Mouse (Mus musculus) urinary bladder, adult 18-20 months (tissue): ENCODE results near the gene Mroh9.
A peak's percentile ranks its signal among the peaks of the same experiment; 100 is the strongest.

Experiments used
- DNase-seq, 2 experiments: peaks; one replicate each; pipeline ENCODE4 v3.0.0; 2022; ENCODE audit warnings: low spot score in 2 of 2, mixed read lengths in 2 of 2

The Mroh9 gene

DNA sequence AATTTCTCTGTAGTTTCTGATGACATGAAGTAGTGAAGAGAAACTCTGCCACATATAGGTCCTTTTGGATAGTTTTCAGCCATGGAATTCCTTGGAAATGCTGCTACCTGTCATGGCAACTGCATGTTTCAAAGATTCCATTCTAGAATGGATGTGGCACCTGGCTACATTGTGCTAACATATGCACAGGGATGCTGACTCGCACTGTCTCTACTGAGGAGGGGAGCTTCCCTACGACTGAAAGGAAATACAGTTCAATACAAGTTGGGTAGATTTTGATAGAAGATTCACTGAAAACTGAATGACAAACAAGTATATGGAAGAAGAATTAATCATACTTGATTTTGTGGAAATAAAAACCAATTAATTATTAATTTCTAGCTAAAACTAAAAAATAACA is at the start of gene Mroh9:
Gene Mroh9, minus strand, starts transcription at position 101 of the 400 bp plus-strand sequence.
- DNase-seq = no peak

DNA sequence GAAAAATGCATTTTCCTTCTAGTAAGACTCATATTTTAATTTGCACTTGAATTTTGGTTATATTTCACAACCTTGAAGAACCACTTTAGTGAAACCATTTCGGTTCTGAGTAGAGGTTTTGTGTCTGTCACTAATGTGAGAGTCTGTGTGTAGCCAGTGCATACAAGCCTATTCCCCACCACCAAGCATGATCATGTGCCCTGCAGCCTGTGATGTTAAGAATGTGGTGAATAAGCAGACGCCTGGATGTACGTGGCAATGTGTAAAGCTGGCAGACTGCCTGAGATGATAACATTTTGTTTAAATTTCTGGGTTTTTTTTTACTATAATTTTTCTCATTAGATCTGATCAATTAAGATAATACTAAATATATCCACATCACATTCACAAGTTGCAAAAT is 44.5 kb upstream of the Mroh9 start:
- DNase-seq = no peak

DNA sequence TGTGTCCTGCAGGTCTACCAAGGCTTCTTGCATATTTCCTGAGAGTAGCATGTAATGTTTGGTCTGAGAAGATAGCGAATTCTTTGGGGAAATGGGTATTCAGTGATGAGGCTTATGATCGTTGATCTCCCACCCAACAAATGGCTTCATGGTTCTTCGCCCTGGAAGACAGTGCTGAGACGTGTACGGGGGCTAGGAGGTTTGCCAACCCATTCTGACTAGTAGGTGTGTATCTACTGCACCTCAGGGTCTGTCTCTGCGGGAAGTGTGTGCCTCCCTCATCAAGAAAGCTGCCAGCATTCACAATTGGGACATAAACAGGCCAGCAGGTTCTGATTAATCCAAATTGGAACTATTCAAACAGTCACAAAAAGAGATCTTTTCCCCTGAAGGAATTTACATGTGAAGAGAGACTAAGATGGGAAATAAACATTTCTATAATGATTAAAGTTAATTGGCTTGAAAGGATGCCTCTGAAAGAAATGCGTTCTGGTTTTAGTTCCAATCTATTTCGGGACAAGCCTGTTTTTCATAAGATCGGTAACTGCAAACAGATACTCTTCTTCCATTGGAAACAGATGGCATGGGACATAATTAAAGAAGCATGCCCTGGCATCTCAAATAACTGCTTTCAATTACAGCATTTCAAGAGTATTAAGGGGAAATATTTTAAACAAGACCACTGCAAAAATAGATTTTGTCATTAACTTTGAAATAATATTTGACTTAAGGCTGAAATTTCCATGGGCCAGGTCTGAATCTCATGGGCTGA is 43.8 kb upstream of the Mroh9 start:
- no peak for DNase-seq

DNA sequence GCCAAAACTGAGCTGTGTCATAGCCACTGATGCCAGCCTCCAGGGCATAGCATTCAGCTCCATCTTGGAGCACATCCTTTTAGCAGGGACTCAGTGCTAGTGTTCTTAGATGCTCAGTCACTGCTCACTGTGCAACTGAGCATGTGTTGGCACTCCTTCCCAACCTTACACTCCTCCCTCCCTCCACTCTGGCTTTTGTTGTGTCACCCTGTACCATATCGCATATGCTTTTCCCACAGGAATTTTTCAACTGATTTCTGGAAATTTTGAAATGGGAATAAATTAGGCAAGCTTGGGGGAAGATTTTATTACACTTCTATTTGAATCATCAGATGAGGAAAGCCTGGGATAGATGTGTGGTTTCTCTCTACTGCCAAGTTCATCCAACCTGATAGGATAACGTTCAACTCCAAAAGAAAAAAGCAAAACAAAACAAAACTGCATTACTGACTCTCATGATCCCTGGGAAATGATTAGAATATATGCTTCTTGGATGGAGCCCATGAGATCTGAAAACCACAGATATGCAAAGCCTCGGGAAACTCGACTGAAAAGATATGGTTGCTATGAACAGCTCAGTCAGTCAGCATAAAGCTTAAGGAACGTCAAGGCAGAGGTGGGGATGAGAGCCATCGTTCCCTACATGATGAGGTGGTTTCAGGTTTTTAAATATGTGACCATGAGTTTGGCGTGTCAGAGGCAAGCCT is 40.9 kb upstream of the Mroh9 start:
- no peak for DNase-seq

DNA sequence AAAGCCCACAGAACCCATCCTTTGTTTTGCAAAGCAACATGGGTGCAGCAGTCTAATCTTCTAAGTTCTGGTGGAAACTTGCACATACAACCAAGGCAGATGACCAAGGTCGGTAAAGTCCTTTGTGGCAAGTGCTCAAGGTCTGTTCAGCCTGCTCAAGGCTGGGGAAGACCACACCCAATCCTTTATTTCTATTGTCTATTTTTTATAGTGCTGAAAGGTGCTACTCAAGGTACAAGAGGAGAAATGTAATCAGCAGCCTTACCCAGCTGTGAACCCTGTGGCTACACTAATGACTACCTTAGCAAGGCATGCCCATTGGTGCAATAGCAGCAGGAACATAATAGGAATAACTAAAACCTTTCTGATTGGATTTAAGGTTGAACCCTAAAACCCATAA is 36.9 kb upstream of the Mroh9 start:
- DNase-seq = no peak

DNA sequence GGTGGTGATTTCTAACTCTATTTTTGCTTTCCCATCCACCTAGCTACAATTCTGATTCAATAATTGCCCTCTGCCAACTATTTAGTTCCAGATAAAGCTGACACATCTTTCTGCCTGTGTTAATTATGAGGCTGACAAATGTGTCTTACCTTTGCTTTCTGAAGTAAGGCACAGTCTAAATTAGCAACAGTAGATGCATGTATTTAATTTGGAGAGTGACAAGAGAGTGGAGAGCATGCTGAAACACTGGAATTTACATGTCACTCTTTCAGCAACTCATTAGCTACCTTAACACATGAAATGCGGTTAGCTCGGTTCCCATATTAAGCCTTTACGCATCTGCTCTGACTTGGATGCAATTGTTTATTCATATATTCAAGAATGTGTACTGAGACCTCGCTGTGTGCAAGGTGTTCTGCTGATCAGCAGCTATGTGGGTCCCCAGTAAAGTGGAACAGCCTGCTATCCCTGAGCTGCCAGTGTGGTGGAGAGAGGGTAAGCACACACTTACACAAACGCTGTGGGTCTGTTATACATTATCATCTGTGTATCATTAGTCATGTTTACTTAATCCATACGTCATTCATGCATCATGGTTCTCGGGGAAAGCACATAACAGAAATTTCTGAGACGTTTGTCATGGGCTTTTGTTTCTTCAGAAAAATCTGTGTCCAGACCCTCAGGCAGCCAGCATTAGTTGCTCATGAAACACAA is 28.1 kb upstream of the Mroh9 start:
- DNase-seq = no peak

DNA sequence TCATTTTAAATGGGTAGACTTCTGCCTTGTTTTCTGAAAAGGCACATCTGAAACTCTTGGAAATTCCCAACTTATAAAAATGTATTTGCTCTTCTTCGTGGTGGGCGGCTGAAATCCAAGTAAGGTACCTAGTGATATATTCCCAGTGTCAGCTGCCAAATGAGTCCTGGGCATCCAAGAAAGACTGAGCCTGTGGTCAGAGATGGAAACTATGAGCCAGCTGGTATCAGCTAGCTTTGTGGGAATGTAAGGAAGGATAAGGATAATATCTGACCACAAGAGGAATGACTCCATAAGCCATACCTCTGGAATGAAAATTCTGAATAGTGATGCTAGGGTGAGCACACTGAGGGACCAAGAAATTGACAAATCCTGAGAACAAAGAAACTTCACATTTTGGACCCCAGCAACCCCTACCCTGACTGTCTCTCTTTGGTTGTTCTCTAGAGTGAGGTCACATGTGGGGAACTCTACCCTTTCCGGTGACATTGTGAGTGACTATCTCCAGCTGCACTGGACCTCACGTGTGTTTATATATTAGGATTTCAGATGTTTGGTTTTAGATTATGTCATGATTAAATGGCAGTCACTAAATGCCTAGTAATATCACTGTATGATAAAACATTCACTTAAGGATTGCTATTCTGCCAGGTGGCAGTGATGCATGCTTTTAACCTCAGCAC is 27.2 kb upstream of the Mroh9 start:
- DNase-seq = no peak

DNA sequence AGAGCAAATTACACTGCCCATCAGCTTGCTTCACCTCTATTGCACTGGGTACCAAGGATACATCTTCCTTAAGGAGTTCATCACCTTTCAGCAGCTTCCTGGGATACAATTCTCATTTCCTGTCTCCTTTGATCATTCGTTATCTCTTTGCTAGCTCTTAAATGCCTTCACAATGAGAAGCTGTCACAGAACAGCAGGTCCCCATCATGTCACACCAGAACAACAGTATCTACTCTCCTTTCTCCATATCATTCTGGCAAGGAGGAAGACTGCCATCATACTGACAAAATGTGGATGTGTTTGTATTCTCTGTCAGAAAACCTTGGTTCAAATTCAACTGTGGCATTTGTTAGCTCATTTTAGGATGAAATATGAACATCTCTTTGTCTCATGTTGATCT is 19.5 kb upstream of the Mroh9 start:
- no peak for DNase-seq

DNA sequence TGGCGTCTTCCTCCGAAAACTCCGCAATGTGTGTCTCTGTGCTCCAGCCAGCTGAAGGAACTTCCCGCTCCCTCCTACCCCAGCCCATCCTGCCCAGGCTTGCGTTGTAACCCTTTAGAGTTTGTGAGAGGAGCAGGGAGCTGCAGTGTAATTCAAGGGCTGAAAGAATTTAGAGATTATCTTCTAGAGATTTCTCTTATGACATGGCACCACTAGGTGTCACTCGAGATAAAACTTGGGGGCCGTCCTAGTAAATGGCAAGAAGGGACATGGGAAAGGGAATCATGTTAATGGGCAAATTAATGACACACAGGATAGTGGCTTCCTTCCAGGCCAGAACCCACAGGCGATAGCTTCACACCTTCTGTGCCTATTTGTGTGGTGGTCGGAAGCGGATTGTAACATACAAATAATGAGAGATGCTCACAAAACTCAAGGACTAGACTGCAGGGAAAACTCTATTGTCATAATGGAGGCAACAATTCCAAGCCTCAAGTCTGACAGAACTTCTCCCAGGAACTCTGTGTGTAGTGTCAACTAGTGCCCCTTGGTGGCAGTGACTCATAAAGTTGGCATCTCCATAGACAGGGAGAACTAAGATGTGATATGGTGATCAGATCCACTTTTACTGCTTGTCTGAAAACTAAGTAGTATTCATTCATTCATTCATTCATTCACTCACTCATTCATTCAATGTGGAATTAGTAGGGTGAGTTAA is 6.1 kb upstream of the Mroh9 start:
- peak in 1 of 2 experiments; percentile 4 for DNase-seq

DNA sequence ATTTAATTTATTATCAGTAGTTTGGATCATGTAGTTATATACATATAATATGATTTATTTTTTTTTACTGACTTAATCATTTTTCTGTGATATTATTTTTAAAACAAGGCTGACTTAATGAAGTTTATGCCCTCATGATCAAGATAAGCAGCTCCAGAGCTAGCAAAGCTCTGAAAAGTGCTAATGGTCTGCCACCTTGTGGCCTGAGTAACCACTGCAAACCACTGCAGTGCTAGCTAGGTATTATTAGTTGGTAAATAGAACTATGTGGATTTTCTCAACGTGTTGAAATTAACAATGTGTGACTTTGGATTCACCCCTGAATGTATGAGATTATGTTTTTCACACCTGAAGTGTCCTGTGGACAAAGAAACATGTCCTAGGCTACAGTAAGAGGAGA is 15.0 kb downstream of the Mroh9 start:
- DNase-seq = peak; percentile 15 to 25

DNA sequence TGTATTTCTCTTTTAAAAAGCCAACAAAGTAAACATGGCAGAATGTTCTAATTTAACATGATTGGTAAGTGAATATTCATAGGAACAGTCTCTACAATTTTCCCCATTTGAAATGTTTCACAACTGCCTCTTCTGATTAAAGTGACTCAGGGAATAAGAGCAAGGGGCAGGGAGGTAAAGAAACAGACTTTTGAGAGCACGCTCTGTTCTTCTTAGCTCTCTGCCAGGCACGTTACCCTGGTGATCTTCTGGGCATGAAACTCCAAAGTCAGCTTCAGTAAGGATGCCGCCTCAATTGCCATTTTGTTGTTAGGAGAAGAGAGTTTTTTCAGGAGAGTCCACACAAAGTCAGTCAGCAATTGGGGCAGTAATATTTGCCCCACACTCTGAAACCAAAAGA is 25.1 kb downstream of the Mroh9 start:
- no peak for DNase-seq

DNA sequence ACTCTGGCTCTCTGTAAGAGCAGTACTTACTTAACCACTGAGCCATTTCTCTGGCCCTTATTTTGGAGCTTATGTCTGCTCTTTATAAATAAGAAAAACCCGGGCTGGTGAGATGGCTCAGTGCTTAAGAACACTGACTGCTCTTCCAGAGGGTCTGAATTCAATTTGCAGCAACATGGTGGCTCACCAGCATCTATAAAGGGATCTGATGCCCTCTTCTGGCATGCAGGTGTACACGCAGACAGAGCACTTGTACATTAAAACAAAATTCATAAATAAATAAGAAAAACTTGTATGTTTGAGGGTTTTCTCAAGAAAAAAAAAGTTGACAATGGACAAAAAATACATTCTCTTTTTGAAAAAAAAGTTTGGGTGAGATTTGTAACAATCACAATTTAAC is 28.1 kb downstream of the Mroh9 start:
- DNase-seq = no peak

DNA sequence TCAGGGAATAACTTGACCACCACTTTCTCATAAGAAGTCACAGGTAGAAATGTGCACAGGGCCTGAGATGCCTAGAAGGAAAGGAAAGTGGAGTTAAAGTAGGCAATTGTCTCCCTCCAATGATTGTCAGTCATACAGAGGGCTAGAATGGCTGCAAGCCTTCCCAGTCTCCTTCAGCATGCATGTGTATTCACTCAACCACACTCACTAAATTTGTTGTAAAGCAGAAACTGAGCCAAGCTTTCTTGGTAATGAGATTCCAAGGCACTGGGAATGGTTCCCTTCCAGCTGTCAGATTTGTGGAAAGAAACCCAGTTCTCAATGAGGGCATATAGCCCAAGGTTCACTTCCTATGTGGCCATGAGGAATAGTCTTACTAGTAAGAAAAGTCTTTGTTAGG is 29.8 kb downstream of the Mroh9 start:
- DNase-seq = no peak

DNA sequence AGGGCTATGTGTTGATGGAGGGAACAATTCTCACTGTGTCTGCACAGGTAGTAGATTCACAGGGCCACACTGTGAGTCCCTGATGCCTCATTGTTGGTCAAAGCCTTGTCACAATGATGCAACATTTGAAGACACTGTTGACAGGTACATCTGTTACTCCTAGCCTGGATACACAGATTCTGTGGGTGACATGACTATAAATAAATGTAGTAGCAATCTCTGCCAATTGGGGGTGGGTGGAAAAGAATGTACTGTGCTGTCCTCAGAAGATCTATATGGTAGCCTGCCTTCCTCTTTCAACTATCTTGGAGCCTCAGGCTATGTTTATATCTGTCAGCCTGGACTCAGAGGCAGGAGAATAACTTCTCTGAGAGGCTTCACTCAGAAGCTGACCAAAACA is 62.4 kb downstream of the Mroh9 start:
- no peak for DNase-seq

DNA sequence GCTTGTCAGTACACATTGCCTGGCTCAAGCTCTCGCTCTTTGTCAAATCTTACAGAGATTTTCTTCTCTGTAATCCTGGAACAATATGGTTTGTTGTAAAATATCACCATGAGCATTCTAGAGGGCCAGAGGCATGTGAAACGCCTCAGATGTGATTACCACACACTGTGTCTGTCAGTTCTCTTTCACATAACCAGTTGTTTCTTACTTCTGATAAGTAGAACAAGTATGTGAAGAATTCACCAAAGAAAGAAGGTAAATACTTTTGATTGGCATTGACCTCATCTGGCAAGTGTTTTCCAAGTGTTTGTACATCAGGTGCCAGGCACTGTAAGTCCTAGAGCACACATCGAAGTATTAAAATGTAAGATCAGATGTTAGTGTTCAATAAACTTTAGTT is 76.2 kb downstream of the Mroh9 start:
- no peak for DNase-seq

DNA sequence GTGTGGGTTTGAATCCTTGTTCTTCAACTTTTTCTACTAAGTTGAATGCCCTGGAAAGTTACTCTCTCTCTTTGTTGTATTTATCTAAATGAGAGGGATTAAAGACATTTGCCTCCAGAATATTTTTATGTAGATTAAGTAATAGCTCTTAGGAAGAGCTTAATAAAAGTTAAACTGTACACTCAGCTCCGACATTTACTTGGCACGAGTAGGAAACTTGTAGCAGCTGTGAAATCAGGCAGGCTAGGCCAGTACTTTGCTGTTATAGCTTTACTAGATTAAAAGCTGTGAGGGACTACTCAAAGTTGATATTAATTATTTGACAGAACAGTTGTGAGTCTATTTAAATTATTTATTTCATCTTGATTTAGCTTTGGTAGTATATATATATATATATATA is 82.0 kb downstream of the Mroh9 start:
- peak in 1 of 2 experiments; percentile 13 for DNase-seq

DNA sequence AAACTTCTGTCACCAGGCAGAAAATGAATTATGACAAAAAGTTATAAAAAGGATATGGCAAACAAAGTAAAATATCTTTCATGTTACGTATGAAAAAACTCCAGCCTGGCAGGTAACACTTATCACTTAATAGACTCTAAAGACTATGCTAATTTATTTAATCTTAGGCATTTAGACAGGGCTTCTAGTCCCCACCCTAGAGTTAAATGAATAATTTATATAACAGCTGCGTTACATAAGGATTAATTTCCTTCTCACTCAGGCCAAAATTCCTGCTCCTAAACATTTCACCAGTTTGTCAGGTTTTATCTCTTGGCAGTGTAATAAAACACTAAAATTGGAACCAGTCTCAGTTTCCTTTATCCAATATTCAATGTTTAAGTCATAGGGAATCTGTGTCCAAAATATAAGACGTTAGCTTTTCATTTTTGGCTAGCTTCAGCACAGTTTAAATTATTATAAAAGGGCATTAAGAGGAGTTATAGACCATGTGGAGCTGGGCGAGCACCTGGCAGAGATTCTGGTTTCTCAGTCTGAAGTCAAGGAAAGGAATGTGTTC is 84.1 kb downstream of the Mroh9 start:
- DNase-seq = no peak

DNA sequence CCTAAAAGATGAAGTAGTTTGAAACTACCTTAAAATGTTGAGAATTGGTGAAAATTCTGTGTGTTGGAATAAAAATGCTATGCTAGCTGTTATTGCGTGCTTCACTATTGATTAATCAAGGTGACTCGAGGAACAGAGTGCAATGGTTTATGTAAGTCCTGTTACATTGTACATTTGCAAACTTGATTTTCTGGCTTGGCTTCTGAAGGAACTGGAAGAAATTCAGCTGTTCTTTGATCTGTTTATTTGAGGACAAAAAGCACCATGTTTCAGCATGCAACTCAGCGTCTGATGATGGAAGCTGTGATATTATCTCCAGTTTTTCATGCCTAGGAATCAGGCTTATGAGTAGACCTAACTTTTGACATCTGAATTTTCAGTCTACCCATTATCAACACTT is 97.9 kb downstream of the Mroh9 start:
- DNase-seq = peak in 1 of 2 experiments; percentile 11

DNA sequence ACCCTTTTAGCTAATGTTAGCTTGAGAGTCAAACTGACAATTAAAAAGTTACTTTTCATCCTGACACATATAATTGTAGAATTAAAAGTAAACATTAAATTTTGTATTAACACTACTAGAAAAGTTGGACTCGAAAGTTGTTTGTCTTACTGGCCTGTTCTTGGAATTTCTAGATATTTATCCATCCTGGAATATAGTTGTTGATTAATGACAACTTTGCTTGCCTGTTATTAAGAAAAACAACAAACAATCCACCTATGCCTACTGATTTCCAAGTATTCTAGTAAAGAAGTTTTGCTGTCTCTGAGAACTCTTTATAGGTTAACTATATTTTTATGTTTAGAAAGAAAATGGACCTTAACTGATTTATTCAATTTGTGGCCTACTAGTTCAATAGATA is 98.7 kb downstream of the Mroh9 start:
- DNase-seq = no peak

DNA sequence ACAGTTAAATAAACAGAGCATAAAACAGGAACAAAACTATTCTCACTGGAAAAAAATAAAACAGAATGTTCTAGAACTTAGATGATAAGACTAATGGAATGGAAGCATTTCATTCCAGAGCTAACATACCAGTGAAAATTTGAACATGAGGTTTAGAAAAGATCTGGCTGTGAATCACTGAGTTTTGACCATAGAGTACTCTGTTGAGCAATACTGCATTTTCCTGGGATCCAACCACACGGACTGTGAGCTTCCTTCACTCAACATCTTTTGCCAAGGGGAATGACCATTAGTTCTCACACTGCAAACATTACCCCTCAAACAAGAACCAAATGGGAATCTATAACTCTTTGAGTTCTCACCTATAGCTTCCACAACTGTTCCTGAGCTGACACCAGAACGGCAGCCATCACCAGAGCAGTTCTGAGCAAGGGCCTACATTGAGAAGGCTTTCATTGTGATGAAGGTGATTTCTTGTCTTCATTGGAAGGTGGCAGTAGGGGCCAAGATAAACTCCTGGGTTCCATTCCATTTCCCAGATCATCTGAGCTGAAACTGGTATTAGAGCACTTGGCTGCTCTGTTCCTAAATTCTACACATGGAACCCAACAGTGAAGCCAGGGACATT is 99.2 kb downstream of the Mroh9 start:
- DNase-seq = no peak

DNA sequence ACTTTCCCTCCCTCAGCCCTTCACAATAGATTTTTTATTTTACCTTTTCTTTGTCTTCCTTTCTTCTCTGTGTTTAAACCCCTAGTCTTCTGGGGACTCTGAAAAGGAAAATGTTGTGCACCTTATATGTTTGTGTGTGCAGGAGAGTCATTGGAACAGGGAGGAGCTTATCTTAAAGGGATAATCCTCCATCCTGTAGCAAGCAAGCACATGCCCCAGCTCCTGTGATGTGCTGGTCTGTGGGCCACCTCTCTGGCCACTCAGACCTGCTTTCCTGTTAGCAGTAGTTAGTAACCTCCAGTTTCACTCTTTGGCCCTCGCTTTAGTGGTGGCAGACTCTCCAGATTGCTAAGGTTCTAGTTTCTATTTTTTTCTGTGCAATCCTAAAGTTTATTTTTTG is 101.0 kb downstream of the Mroh9 start, which contains the start of gene Fmo3:
Gene Fmo3, minus strand, starts transcription at position 101 of the 400 bp plus-strand sequence.
- no peak for DNase-seq
